Mouse (Mus musculus) kidney, postnatal 36 days (tissue): Measurements from ENCODE around the gene Col7a1.

Experiments
- DNase-seq, 2 experiments: peaks; one replicate each; pipeline ENCODE4 v3.0.0; 2021 to 2022; ENCODE audit warnings: mixed read lengths in 2 of 2

Gene Col7a1

GRCm38 (mm10) chr9:108953081-108953636 lies at the start of gene Col7a1:
Col7a1 (plus strand) TSS chr9:108953586.
- no peak for DNase-seq

- DNase-seq = peak; percentile 27 to 68
Observed at GRCm38 (mm10) chr9:108912308-108912707, 41.1 kb upstream of the Col7a1 start.

GRCm38 (mm10) chr9:108913161-108913560 lies 40.2 kb upstream of the Col7a1 start:
- no peak for DNase-seq

GRCm38 (mm10) chr9:108913621-108914020 lies 39.8 kb upstream of the Col7a1 start:
- DNase-seq = no peak

GRCm38 (mm10) chr9:108914491-108914890 lies 38.9 kb upstream of the Col7a1 start, which contains the start of gene Tmem89:
Tmem89 (plus strand) TSS chr9:108914619.
- no peak for DNase-seq

GRCm38 (mm10) chr9:108925897-108926296 lies 27.5 kb upstream of the Col7a1 start:
- peak; percentile 49 to 50 for DNase-seq

- DNase-seq = no peak
Observed at GRCm38 (mm10) chr9:108928424-108928823, 25.0 kb upstream of the Col7a1 start.

GRCm38 (mm10) chr9:108935991-108936390 lies 17.4 kb upstream of the Col7a1 start:
- DNase-seq = no peak

- peak; percentile 96 to 99 for DNase-seq
Observed at GRCm38 (mm10) chr9:108936418-108937364, 16.7 kb upstream of the Col7a1 start, which contains the start of gene Uqcrc1. Uqcrc1 (plus strand) TSS chr9:108936633.

- no peak for DNase-seq
Observed at GRCm38 (mm10) chr9:108945111-108945510, 8.3 kb upstream of the Col7a1 start.

GRCm38 (mm10) chr9:108945608-108946007 lies 7.8 kb upstream of the Col7a1 start:
- DNase-seq = no peak

GRCm38 (mm10) chr9:108949231-108949966 lies 4.0 kb upstream of the Col7a1 start:
- DNase-seq = peak; percentile 19 to 50

GRCm38 (mm10) chr9:108949967-108950728 lies 3.2 kb upstream of the Col7a1 start:
- DNase-seq = peak in 1 of 2 experiments; percentile 7

GRCm38 (mm10) chr9:108955241-108955640 lies 1.9 kb downstream of the Col7a1 start:
- no peak for DNase-seq

- peak; percentile 58 to 72 for DNase-seq
Observed at GRCm38 (mm10) chr9:108955846-108956245, 2.5 kb downstream of the Col7a1 start.

- no peak for DNase-seq
Observed at GRCm38 (mm10) chr9:108963577-108963976, 10.2 kb downstream of the Col7a1 start.

GRCm38 (mm10) chr9:108964338-108964737 lies 11.0 kb downstream of the Col7a1 start:
- no peak for DNase-seq

- DNase-seq = no peak
Observed at GRCm38 (mm10) chr9:108970623-108971022, 17.2 kb downstream of the Col7a1 start.

- no peak for DNase-seq
Observed at GRCm38 (mm10) chr9:108976483-108976882, 23.1 kb downstream of the Col7a1 start.

- DNase-seq = no peak
Observed at GRCm38 (mm10) chr9:108977966-108978365, 24.6 kb downstream of the Col7a1 start.

GRCm38 (mm10) chr9:108982498-108982897 lies 29.1 kb downstream of the Col7a1 start:
- DNase-seq = no peak

- DNase-seq = no peak
Observed at GRCm38 (mm10) chr9:108983209-108983608, 29.8 kb downstream of the Col7a1 start.
